Mouse (Mus musculus): ENCODE measurements around the gene Prdm1.

Gene Prdm1

DNA sequence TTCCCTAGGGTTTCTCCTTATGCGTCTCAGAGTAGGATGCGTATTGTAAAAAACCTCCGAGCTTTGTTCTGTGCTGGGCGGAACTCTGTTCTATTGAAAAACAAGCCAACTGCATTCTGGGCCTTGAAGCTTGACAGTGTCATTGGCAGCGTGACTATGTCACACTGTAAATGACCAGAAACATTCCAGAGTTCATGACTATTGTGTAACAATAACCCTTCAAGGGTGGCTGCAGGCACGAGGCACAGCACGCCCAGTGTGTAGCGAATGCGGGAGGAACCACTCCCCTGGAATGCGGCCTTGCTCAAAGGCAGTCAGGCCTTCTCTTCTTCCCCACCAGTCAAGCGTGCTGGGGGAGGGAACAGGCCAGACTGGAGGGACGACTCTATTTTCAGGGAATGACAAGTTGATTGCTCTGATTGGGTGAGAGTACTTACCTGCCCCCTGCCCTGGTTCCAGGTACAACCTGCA is 100.4 kb downstream of the Prdm1 start:
- in situ Hi-C loops (cut with MboI, MseI), result loop anchor here (5.0 kb wide), 1 partner anchor 46 kb away; no protein-coding TSS in a partner anchor

GRCm38 (mm10) chr10:44427426-44427825 is 100.9 kb downstream of the Prdm1 start:
- in situ Hi-C loops (cut with MboI, MseI), result loop anchor here (5.0 kb wide), 1 partner anchor 45 kb away; no protein-coding TSS in a partner anchor

DNA sequence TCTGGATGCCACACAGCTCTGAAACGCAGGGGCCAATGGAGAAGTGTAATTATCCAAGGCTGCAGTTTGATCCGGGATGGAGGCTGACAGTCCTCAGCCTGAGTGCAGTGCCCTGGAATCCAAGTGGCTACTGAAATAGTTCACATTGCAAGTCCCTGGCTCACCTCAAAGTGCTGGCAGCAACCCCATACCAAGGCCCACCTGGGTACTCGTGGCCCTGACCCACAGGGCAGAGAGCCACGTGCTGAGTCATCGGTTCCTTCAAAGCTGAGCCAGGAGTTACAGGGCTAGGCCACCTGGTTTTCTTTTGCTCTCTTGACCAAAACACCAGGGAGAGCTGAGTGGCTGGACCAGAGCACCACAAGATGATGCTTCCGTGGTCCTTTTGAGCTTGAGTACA is 103.3 kb downstream of the Prdm1 start:
- in situ Hi-C loops (cut with MboI, MseI), result loop anchor here (5.0 kb wide), 1 partner anchor 43 kb away; no protein-coding TSS in a partner anchor

DNA sequence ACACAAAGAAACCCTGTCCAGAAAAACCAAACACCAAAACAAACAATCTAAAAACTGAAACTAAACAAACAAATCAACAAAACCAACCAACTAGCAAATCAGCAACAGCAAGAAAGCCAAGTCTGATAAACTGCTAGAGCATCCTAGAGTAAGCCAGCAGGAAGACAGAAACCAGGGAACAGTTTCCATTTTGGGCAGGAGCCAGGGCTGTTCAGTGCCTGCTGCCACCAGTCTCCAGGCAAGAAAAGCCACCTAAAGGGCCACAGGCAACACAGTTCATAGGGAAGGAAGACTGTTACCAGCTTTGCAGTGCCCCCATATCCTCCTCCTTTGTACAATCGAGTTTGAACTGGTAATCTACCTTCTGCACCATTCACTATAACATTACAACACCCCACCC is 106.4 kb downstream of the Prdm1 start:
- in situ Hi-C loops (cut with MboI, MseI), result no loop called here

DNA sequence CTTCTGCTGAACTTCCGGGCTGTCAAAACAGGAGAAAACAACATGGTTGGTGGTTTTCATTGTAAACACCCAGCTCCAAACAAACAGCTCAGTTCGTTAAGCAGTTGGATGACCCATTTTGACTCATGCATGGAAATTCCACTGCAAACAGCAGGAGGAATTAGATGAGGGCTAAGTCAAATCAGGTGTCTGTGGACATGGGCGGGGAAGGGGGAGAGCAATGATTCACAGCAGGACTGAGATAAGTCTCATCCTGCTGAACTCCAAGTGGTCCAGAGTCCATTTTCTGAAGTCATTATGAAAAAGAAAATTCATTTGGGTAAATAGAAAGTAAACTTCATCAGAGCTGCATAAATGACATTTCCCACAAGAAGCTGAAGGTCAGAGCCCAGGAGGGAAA is 108.1 kb downstream of the Prdm1 start:
- in situ Hi-C loops (cut with MboI, MseI), result no loop called here

- in situ Hi-C loops (cut with MboI, MseI), result no loop called here
Observed at GRCm38 (mm10) chr10:44418901-44419300, 109.4 kb downstream of the Prdm1 start.

DNA sequence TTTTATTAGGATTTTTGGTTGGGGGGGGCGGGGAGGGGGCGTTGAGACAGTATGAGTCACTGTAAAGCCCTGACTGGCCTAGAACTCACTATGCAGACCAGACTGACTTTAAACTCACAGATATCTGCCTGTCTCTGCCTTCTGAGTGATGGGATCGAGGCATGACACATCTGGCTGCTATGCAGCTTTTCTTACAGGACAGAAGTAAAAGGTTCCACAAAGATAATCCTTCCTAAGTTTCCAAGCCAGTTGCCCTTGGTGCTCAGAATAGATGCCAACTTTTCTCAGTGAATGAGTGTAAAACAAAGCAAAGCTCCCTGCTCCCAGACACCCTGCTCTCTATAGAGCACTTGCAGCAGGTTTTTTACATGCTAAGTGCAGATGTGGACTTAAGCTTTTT is 112.7 kb downstream of the Prdm1 start:
- in situ Hi-C loops (cut with MboI, MseI), result no loop called here

DNA sequence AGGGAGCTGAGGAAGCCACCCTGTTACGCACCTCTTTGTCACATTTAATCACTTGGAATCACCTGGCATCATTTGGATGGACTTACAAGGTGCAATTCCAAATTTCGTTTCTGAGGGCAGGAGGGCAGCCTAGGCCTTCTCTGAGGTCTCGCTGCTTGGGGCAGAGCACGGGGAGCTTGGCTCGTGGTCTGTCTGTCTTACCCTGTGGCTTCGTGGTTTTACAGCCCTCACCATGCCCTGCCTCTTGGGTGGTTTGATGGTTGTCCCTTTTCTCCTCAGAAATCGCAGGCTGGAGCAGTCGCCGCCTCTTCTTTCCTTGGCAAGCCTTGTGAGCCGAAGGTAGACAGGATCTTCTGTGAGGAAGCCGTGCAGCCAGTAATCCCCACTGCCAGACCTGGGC is 118.3 kb downstream of the Prdm1 start:
- in situ Hi-C loops (cut with MboI, MseI), result no loop called here

- in situ Hi-C loops (cut with MboI, MseI), result no loop called here
Observed at GRCm38 (mm10) chr10:44409054-44409453, 119.2 kb downstream of the Prdm1 start.

DNA sequence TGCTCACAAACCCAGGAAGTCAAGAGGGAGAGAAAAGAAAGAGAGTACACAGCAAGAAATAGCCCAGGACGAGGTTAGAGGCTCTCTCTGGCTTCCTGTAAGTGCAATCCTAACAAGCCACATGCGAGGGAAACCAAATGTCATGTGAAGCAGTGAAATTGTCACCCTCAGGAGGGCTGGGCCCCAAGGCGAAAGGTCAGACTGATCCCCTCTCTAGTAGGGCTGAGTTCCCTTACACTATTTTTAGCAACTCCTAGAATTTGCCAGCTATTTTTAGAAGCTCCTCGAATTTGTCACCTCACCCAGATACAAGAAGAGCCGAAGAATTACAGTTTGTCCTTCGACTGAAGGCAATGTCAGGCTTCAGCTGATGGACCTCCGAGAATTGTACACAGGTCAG is 124.9 kb downstream of the Prdm1 start:
- in situ Hi-C loops (cut with MboI, MseI), result no loop called here

GRCm38 (mm10) chr10:44401600-44401999 is 126.7 kb downstream of the Prdm1 start:
- in situ Hi-C loops (cut with MboI, MseI), result no loop called here

GRCm38 (mm10) chr10:44400602-44401001 is 127.7 kb downstream of the Prdm1 start:
- in situ Hi-C loops (cut with MboI, MseI), result no loop called here

DNA sequence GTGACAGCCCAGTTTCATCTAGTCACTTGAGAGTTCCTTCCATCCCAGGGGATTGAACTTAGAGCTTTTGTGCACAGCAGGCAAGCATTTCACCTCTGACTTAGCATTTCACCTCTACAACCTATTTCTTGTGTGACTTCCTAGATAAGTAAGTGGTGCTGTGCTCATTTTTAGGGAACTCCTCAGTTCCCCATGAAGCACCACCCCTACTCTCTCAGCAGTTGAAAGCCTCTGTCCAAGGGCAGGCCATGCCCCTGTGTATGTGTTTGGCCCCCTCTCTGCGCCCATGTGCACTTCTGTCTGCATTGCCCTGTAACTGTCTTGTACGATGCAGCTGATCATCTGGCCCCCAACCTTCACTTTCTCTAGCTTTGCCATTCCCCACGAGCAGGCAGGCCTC is 128.2 kb downstream of the Prdm1 start:
- in situ Hi-C loops (cut with MboI, MseI), result no loop called here

GRCm38 (mm10) chr10:44392855-44393254 is 135.4 kb downstream of the Prdm1 start:
- in situ Hi-C loops (cut with MboI, MseI), result no loop called here

DNA sequence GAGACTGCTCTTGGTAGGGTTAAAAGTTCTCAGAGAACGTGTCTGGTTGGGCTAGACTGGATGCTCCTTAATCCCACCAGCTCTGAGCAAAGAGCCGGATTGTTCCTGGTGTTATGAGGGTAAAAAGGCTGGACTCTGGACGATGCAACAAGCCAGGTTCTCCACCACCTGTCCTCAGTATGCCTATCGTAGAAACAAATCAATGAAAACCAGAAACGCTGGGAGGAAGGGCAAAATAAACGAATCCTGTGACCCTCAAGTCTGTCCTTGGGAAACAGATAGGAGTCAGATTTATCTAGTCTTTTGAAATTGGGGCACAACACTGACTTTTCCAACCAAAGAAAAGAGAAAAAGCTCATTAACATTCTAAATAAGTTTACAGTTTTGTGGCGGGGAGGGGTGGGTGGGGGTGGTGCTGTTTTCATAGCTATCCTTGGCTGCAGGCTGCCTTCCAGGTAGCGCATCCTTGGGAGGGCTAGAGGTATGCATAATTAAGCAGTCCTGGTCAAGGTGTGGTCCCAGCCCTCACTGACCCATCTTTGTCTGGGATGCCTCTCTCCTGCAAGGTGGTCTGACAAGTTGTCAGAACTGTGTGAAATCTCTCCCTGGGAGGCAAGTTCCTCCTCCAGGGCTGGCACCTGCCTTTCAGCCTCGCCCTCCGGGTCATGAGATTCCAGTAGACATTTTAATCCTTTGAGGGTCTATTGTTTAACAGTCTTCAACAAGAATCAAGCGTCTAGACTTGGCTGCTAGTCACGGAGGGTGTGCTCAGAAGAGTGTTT is 136.6 kb downstream of the Prdm1 start:
- in situ Hi-C loops (cut with MboI, MseI), result no loop called here

- in situ Hi-C loops (cut with MboI, MseI), result no loop called here
Observed at GRCm38 (mm10) chr10:44390286-44390685, 138.0 kb downstream of the Prdm1 start.

GRCm38 (mm10) chr10:44388706-44389233 is 139.5 kb downstream of the Prdm1 start:
- in situ Hi-C loops (cut with MboI, MseI), result no loop called here
